Mouse (Mus musculus): ENCODE results near the gene Lat2. TPM values are rescaled to one million over a fixed set of nuclear protein-coding genes. Genes with fewer than 3 reads are reported as not detected.
"Not testable (repeated sequence)": the region's sequence is repeated elsewhere in the genome, so short reads cannot be mapped to it uniquely, and the experiment has no call there.

Lat2 gene
- polyA plus RNA-seq (2014; fragmentation: Nextera tagmentation; extraction: Ambion mirVana): 1.1 and 1.5 TPM in 2 replicates

DNA sequence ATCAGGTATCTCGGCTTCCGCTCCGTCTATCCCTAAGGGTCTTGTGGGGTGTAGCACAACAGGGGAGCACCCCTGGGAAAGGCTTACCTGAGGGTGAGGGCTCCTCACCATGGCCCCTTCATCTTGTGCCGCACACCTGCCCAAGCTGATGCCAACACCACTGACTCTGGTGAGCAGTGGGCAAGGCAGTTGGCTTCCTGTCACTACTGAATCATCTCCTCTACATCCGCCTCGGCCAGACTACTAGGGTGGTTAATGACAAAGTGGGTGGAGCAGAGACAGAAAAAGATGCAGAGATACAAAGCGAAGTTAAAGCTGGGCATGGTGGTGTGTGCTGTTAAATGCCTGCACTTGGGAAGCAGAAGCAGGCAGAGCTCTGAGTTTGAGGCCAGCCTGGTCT lies at the start of gene Lat2:
Gene Lat2, minus strand, starts transcription at position 224 of the 400 bp plus-strand sequence.
- Histone ChIP-seq H3K4me3 (replicated peaks; ENCODE audit: low read length) (no peak within 1 kb of the TSS), H3K9me3 (ENCODE audit: control insufficient read depth, low read length) (no peaks in the 10 kb centered on the region), H3K27ac (no peak within 1 kb of the TSS), H3K4me1 (replicated peaks; ENCODE audit: control insufficient read depth, insufficient read depth, low read length) (no peaks in the 10 kb centered on the region), H3K27me3 (ENCODE audit: control insufficient read depth, insufficient read depth, low read length) (no peaks in the 10 kb centered on the region), H3K36me3 (replicated peaks; ENCODE audit: control insufficient read depth, insufficient read depth) (peaks cover 44% of the 10 kb centered on the region), H3K4me2 (replicated peaks) (no peak within 1 kb of the TSS), H3K9ac (no peak within 1 kb of the TSS)
- WGBS: 93% methylated on average over 7 of the region's 7 CpGs
- ATAC-seq (ENCODE audit: low FRiP score) (no peak), DNase-seq (ENCODE audit: low spot score) (no peak)

DNA sequence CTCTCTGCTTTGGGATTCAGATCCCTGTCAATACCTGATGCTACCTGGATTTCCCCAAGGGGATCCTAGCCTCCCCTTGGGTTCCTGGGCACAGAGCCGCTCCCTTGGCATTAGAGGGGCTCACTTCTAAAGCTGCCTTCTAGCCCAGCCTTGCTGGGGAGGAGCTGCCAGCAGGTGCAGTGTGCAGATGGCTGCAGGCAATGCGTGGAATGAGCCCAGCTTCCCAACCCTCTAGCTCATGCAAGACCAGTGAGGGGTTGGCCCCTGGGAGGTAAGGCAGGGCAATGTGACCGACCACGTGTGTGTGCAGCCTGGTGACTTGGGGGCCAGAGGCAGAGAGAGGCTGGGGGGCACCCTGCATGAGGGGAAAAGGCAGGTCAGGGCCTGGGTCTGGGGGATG lies 41.9 kb upstream of the Lat2 start:
- DNase-seq (ENCODE audit: low spot score) (no peak), ATAC-seq (ENCODE audit: low FRiP score) (no peak)
- no peaks in the 10 kb centered on the region for H3K9me3 ChIP-seq (ENCODE audit: control insufficient read depth, low read length)
- WGBS: 62% methylated on average over 4 of the region's 4 CpGs
- no peak overlapping the region for H3K9ac ChIP-seq
- no peak overlapping the region for H3K4me3 ChIP-seq (replicated peaks; ENCODE audit: low read length)
- no peaks in the 10 kb centered on the region for H3K27me3 ChIP-seq (ENCODE audit: control insufficient read depth, insufficient read depth, low read length)
- H3K27ac ChIP-seq: no peak overlapping the region
- H3K4me1 ChIP-seq (replicated peaks; ENCODE audit: control insufficient read depth, insufficient read depth, low read length): no peaks in the 10 kb centered on the region
- H3K4me2 ChIP-seq (replicated peaks): no peak overlapping the region
- peaks cover 57% of the 10 kb centered on the region for H3K36me3 ChIP-seq (replicated peaks; ENCODE audit: control insufficient read depth, insufficient read depth)

GRCm38 (mm10) chr5:134652015-134652414 lies 37.2 kb upstream of the Lat2 start:
- Histone ChIP-seq H3K4me1 (replicated peaks; ENCODE audit: control insufficient read depth, insufficient read depth, low read length) (no peaks in the 10 kb centered on the region), H3K9ac (no peak overlapping the region), H3K27me3 (ENCODE audit: control insufficient read depth, insufficient read depth, low read length) (no peaks in the 10 kb centered on the region), H3K4me3 (replicated peaks; ENCODE audit: low read length) (no peak overlapping the region), H3K27ac (no peak overlapping the region), H3K9me3 (ENCODE audit: control insufficient read depth, low read length) (no peaks in the 10 kb centered on the region), H3K4me2 (replicated peaks) (no peak overlapping the region), H3K36me3 (replicated peaks; ENCODE audit: control insufficient read depth, insufficient read depth) (peaks cover 10% of the 10 kb centered on the region)
- no peak for ATAC-seq (ENCODE audit: low FRiP score)
- WGBS: 71% methylated on average over 7 of the region's 7 CpGs
- DNase-seq (ENCODE audit: low spot score): no peak

DNA sequence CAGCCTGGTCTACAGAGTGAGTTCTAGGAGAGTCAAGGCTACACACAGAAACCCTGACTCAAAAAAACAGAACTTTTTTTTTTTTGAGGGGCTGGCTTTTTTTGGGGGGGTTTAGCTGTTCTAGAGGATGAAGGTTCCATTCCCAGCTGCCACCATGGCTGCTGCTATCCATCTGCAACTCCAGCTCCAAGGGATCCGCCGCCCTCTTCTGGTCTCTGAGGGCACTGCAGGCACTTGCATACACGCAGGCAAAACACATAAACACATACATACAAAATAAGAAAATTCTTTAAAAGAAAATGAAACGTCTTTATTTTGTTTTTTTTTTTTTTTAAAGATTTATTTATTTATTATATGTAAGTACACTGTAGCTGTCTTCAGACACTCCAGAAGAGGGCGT lies 36.1 kb upstream of the Lat2 start:
- WGBS: 50% methylated on average over 5 of the region's 5 CpGs

GRCm38 (mm10) chr5:134648976-134649375 lies 34.2 kb upstream of the Lat2 start:
- not testable (repeated sequence) for H3K4me2 ChIP-seq (replicated peaks); H3K27ac ChIP-seq; H3K36me3 ChIP-seq (replicated peaks; ENCODE audit: control insufficient read depth, insufficient read depth); DNase-seq (ENCODE audit: low spot score); H3K4me3 ChIP-seq (replicated peaks; ENCODE audit: low read length); H3K9ac ChIP-seq; ATAC-seq (ENCODE audit: low FRiP score); H3K9me3 ChIP-seq (ENCODE audit: control insufficient read depth, low read length); H3K27me3 ChIP-seq (ENCODE audit: control insufficient read depth, insufficient read depth, low read length); H3K4me1 ChIP-seq (replicated peaks; ENCODE audit: control insufficient read depth, insufficient read depth, low read length)
- WGBS: 77% methylated on average over 3 of the region's 4 CpGs

More for the DNA sequence above, 36.1 kb upstream of the Lat2 start:
- H3K4me1 ChIP-seq (replicated peaks; ENCODE audit: control insufficient read depth, insufficient read depth, low read length): no peaks in the 10 kb centered on the region
- no peak overlapping the region for H3K4me2 ChIP-seq (replicated peaks)
- DNase-seq (ENCODE audit: low spot score) (no peak), ATAC-seq (ENCODE audit: low FRiP score) (no peak)
- no peak overlapping the region for H3K27ac ChIP-seq
- 0 out of 2 replicates have a peak, but pooled peaks cover under 1% of the 10 kb centered on the region for H3K36me3 ChIP-seq (replicated peaks; ENCODE audit: control insufficient read depth, insufficient read depth)
- no peaks in the 10 kb centered on the region for H3K9me3 ChIP-seq (ENCODE audit: control insufficient read depth, low read length)
- H3K4me3 ChIP-seq (replicated peaks; ENCODE audit: low read length): no peak overlapping the region
- no peaks in the 10 kb centered on the region for H3K27me3 ChIP-seq (ENCODE audit: control insufficient read depth, insufficient read depth, low read length)
- no peak overlapping the region for H3K9ac ChIP-seq

DNA sequence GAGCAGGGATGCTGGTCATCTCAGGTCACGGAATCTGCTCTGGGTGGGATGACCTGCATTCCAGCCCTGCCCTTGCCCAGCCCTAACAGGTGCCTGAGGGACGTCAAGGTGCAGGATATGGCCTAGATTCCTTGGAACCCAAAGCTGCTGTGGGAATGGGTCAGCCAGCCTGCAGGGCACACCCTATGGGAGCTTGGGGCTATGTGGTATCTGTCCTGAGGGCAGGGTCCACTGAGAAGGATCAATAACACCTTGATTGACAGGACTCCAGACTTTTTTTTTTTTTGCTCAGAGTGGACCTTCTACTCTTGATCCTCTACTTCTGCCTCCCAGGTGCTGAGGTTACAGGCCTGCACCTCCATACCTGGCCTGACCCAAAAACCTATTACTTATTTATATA lies 32.6 kb upstream of the Lat2 start:
- DNase-seq (ENCODE audit: low spot score) (no peak), ATAC-seq (ENCODE audit: low FRiP score) (no peak)
- H3K4me1 ChIP-seq (replicated peaks; ENCODE audit: control insufficient read depth, insufficient read depth, low read length): no peaks in the 10 kb centered on the region
- H3K9me3 ChIP-seq (ENCODE audit: control insufficient read depth, low read length): no peaks in the 10 kb centered on the region
- H3K4me3 ChIP-seq (replicated peaks; ENCODE audit: low read length): no peak overlapping the region
- H3K27ac ChIP-seq: no peak overlapping the region
- H3K36me3 ChIP-seq (replicated peaks; ENCODE audit: control insufficient read depth, insufficient read depth): no peaks in the 10 kb centered on the region
- H3K4me2 ChIP-seq (replicated peaks): no peak overlapping the region
- H3K27me3 ChIP-seq (ENCODE audit: control insufficient read depth, insufficient read depth, low read length): no peaks in the 10 kb centered on the region
- H3K9ac ChIP-seq: no peak overlapping the region
- 86% methylated on average over 2 of the region's 2 CpGs for WGBS

- no peak overlapping the region for H3K9ac ChIP-seq
- no peak overlapping the region for H3K4me3 ChIP-seq (replicated peaks; ENCODE audit: low read length)
- no peaks in the 10 kb centered on the region for H3K4me1 ChIP-seq (replicated peaks; ENCODE audit: control insufficient read depth, insufficient read depth, low read length)
- no peaks in the 10 kb centered on the region for H3K9me3 ChIP-seq (ENCODE audit: control insufficient read depth, low read length)
- H3K27ac ChIP-seq: no peak overlapping the region
- ATAC-seq (ENCODE audit: low FRiP score) (no peak), DNase-seq (ENCODE audit: low spot score) (no peak)
- no peaks in the 10 kb centered on the region for H3K27me3 ChIP-seq (ENCODE audit: control insufficient read depth, insufficient read depth, low read length)
- no peak overlapping the region for H3K4me2 ChIP-seq (replicated peaks)
- 74% methylated on average over 4 of the region's 4 CpGs for WGBS
- H3K36me3 ChIP-seq (replicated peaks; ENCODE audit: control insufficient read depth, insufficient read depth): no peaks in the 10 kb centered on the region
These were observed 31.6 kb upstream of the Lat2 start for GRCm38 (mm10) chr5:134646461-134646860.

DNA sequence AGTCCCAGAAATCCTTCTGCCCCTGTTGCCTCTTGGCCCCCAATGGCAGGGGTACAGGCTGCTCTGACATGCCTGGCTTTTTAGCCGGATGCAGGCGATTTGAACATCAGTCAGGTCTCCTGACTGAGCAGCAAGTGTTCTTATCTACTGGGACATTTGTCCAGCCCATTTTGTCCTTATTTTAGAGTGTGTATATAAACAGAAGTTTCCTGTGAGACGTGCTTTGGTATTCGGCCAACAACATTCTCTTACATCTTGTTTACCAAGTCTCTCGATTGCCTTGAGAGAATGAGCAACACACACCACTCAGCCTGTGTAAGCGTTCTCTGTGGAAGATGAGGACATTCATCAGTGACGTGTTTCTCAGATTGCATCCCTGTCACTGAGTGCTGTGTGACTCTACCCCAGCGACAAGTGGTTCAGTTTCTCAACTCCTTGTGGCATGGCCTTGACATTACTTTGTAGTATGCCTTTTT lies 29.9 kb upstream of the Lat2 start:
- Histone ChIP-seq H3K4me3 (replicated peaks; ENCODE audit: low read length) (no peak overlapping the region), H3K9ac (no peak overlapping the region), H3K27me3 (ENCODE audit: control insufficient read depth, insufficient read depth, low read length) (no peaks in the 10 kb centered on the region), H3K4me2 (replicated peaks) (no peak overlapping the region), H3K27ac (no peak overlapping the region), H3K4me1 (replicated peaks; ENCODE audit: control insufficient read depth, insufficient read depth, low read length) (peaks cover 4% of the 10 kb centered on the region), H3K36me3 (replicated peaks; ENCODE audit: control insufficient read depth, insufficient read depth) (no peaks in the 10 kb centered on the region), H3K9me3 (ENCODE audit: control insufficient read depth, low read length) (no peaks in the 10 kb centered on the region)
- 78% methylated on average over 8 of the region's 8 CpGs for WGBS
- ATAC-seq (ENCODE audit: low FRiP score): no peak
- DNase-seq (ENCODE audit: low spot score): no peak

GRCm38 (mm10) chr5:134644121-134644520 lies 29.3 kb upstream of the Lat2 start:
- Histone ChIP-seq H3K36me3 (replicated peaks; ENCODE audit: control insufficient read depth, insufficient read depth) (no peaks in the 10 kb centered on the region), H3K4me3 (replicated peaks; ENCODE audit: low read length) (no peak overlapping the region), H3K27me3 (ENCODE audit: control insufficient read depth, insufficient read depth, low read length) (no peaks in the 10 kb centered on the region), H3K9ac (no peak overlapping the region), H3K4me2 (replicated peaks) (no peak overlapping the region), H3K4me1 (replicated peaks; ENCODE audit: control insufficient read depth, insufficient read depth, low read length) (peaks cover 4% of the 10 kb centered on the region), H3K27ac (no peak overlapping the region), H3K9me3 (ENCODE audit: control insufficient read depth, low read length) (no peaks in the 10 kb centered on the region)
- DNase-seq (ENCODE audit: low spot score): no peak
- ATAC-seq (ENCODE audit: low FRiP score): no peak
- WGBS: 61% methylated on average over 1 of the region's 1 CpGs

DNA sequence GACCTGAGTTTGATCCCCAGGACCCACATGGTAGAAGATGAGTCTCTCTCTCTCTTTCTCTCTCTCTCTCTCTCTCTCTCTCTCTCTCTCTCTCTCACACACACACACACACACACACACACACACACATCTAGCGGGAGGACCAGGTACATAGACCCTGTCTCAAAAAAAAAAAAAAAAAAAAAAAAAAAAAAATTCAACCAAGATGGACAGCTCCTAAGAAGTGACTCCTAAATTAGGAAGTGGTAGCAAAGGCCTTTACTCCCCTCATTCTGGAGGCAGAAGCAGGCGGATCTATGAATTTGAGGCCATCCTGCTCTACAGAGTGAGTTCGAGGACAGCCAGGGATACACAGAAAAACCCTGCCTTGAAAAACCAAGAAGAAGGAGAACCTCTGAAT lies 25.5 kb upstream of the Lat2 start:
- no peaks in the 10 kb centered on the region for H3K9me3 ChIP-seq (ENCODE audit: control insufficient read depth, low read length)
- H3K4me1 ChIP-seq (replicated peaks; ENCODE audit: control insufficient read depth, insufficient read depth, low read length): peaks cover 15% of the 10 kb centered on the region
- 92% methylated on average over 3 of the region's 3 CpGs for WGBS

More for the DNA sequence above, 25.5 kb upstream of the Lat2 start:
- H3K4me2 ChIP-seq (replicated peaks): no peak overlapping the region
- no peak overlapping the region for H3K9ac ChIP-seq
- no peak for ATAC-seq (ENCODE audit: low FRiP score)
- H3K4me3 ChIP-seq (replicated peaks; ENCODE audit: low read length): no peak overlapping the region
- DNase-seq (ENCODE audit: low spot score): no peak
- no peak overlapping the region for H3K27ac ChIP-seq
- H3K36me3 ChIP-seq (replicated peaks; ENCODE audit: control insufficient read depth, insufficient read depth): peaks cover 13% of the 10 kb centered on the region
- H3K27me3 ChIP-seq (ENCODE audit: control insufficient read depth, insufficient read depth, low read length): no peaks in the 10 kb centered on the region

Measured in hindbrain, embryonic 14.5 days (tissue).